Mouse (Mus musculus): ENCODE results near the gene Lnx2. TPM values are rescaled to one million over a fixed set of nuclear protein-coding genes. Genes with fewer than 3 reads are reported as not detected.

Lnx2 gene
- 57.3 and 80.7 TPM in 2 replicates for polyA plus RNA-seq (2012; rRNA removed)

DNA sequence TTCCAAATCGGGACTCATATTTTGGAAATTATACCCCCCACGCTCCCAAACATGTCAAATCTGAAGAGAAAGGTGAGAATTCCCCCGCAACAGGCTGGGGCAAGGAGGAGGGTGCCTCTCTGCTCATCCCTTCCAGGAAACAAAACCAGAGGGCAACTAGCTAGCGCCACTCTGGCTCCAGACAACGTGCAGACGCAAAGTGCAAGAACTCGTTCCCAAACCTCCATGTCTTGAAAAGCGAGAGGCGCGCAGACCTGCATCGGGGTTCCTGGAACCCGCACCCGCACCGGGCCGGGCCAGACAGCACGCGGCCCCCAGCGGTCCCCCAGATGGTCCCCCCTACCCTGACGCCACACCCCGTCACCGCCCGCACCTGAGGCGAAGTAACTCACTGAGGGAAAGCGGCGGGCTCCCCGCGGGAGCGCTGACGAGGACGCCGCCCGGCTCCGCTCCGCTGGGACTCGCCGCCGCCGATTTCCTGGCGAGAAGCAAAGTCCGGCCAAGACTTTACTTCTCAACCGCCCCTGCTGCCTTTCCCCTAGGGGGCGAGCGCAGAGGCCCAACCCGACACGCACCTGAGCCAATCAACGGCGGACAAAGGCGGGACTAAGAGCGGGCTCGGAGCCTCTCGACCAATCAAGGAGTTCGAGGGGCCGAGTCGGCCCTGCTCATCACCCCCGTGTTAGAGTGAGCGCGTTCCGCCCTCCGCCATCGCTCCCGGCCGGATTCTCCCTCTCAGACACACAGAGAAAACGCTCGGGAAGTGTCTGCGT lies at the start of gene Lnx2:
Lnx2 (minus strand) TSS at position 561 of the 773 bp plus-strand sequence.
- under 1% methylated on average over 65 of the region's 65 CpGs for WGBS
- TF ChIP-seq CTCF (IDR thresholded peaks at IDR 0.05; ENCODE audit: insufficient read depth, low read length) (peak; percentile 37; the same call in 1 of the 2 replicates), POLR2A (IDR thresholded peaks at IDR 0.05; ENCODE audit: borderline replicate concordance, extremely low read depth, low read depth, low read length) (peak; percentile 56)
- Histone ChIP-seq H3K4me3 (replicated peaks; ENCODE audit: extremely low read depth, low read depth, low read length) (peak within 1 kb of the TSS; percentile 81), H3K4me1 (ENCODE audit: control insufficient read depth, insufficient read depth, low read length) (peaks cover 26% of the 10 kb centered on the region)
- peak; percentile 98 for DNase-seq

DNA sequence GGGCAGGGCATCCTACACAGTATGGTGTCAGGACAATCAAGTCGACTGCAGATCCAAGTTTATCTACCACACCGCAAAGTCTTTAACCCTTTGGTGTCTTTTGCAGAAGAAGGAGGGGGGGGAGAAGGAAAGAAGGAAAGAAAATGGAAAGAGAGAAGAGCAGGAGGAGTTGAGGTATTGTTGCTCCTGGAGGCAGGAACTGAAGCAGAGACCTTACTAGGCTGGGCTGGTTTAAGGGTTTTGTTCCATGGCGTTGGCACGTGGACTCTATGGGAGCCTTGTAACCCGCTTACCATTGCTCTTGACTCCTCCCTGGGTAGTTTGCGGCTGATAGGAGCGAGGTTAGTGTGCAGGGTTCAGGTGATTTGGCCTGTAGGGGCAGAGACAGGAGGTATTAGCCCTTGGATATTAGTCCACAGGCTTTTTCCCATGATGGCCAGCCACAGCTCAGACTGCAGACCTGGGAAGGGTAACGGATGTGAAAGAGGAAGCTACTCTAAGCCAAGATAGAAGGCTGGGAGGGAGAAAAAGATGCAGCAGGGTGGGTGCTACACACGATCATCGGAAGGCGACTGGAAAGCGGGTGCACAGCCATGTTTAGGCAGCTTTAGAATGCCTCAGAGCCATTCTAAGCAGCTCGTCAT lies 49.3 kb upstream of the Lnx2 start:
- Histone ChIP-seq H3K4me3 (replicated peaks; ENCODE audit: extremely low read depth, low read depth, low read length) (no peak overlapping the region), H3K4me1 (ENCODE audit: control insufficient read depth, insufficient read depth, low read length) (no peaks in the 10 kb centered on the region)
- TF ChIP-seq POLR2A (IDR thresholded peaks at IDR 0.05; ENCODE audit: borderline replicate concordance, extremely low read depth, low read depth, low read length): no peak
- TF ChIP-seq CTCF (IDR thresholded peaks at IDR 0.05; ENCODE audit: insufficient read depth, low read length): no peak
- WGBS: 84% methylated on average over 13 of the region's 13 CpGs
- no peak for DNase-seq

- TF ChIP-seq CTCF (IDR thresholded peaks at IDR 0.05; ENCODE audit: insufficient read depth, low read length) (no peak), POLR2A (IDR thresholded peaks at IDR 0.05; ENCODE audit: borderline replicate concordance, extremely low read depth, low read depth, low read length) (no peak)
- no peak overlapping the region for H3K4me3 ChIP-seq (replicated peaks; ENCODE audit: extremely low read depth, low read depth, low read length)
- DNase-seq: no peak
- H3K4me1 ChIP-seq (ENCODE audit: control insufficient read depth, insufficient read depth, low read length): no peaks in the 10 kb centered on the region
- WGBS: 66% methylated on average over 9 of the region's 9 CpGs
These were observed 48.4 kb upstream of the Lnx2 start for GRCm38 (mm10) chr5:147124794-147125193.

DNA sequence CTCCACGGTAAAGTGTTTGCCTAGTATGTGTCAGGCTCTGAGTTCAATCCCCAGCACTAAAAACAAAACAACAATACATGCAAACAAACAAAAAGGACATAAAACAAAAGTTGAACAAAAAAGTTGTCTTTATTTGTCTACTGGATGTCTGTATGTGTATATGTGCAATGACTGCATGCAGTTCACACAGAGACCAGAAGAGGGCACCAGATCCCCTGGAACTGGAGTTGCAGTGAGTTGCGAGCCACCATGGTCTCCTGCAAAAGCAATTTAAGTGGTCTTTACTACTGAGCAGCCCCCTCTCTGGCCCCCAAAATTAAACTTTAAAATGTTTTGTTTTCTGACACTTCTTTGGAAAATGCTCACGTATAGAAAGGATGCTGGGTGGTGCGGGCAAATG lies 44.8 kb upstream of the Lnx2 start:
- 96% methylated on average over 4 of the region's 4 CpGs for WGBS
- no peak for TF ChIP-seq POLR2A (IDR thresholded peaks at IDR 0.05; ENCODE audit: borderline replicate concordance, extremely low read depth, low read depth, low read length)
- TF ChIP-seq CTCF (IDR thresholded peaks at IDR 0.05; ENCODE audit: insufficient read depth, low read length): no peak
- Histone ChIP-seq H3K4me3 (replicated peaks; ENCODE audit: extremely low read depth, low read depth, low read length) (no peak overlapping the region), H3K4me1 (ENCODE audit: control insufficient read depth, insufficient read depth, low read length) (no peaks in the 10 kb centered on the region)
- DNase-seq: no peak

DNA sequence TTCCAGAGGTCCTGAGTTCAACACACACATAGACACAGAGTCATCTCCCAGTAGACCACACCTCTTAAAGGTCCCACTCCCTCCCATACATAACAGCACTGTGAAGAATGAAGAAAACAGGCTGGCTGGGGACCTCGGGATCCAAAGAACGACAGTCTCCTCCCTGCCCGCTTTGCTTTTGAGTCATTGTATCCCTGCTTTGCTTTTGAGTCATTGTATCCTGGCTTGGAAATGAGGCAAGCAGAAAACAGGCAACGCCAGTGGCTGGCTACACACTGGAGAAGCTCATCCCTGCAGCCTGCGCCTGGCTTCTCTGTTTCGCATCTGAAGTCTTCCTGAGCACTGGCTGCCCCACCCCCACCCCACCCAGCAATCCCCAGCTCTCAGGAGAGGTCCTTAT lies 40.6 kb upstream of the Lnx2 start:
- Histone ChIP-seq H3K4me1 (ENCODE audit: control insufficient read depth, insufficient read depth, low read length) (no peaks in the 10 kb centered on the region), H3K4me3 (replicated peaks; ENCODE audit: extremely low read depth, low read depth, low read length) (no peak overlapping the region)
- 30% methylated on average over 6 of the region's 6 CpGs for WGBS
- no peak for TF ChIP-seq POLR2A (IDR thresholded peaks at IDR 0.05; ENCODE audit: borderline replicate concordance, extremely low read depth, low read depth, low read length)
- no peak for TF ChIP-seq CTCF (IDR thresholded peaks at IDR 0.05; ENCODE audit: insufficient read depth, low read length)
- DNase-seq: no peak

GRCm38 (mm10) chr5:147115631-147116030 lies 39.2 kb upstream of the Lnx2 start:
- no peak overlapping the region for H3K4me3 ChIP-seq (replicated peaks; ENCODE audit: extremely low read depth, low read depth, low read length)
- DNase-seq: no peak
- TF ChIP-seq CTCF (IDR thresholded peaks at IDR 0.05; ENCODE audit: insufficient read depth, low read length): no peak; the same call in 1 of the 2 replicates
- TF ChIP-seq POLR2A (IDR thresholded peaks at IDR 0.05; ENCODE audit: borderline replicate concordance, extremely low read depth, low read depth, low read length): no peak
- 96% methylated on average over 4 of the region's 4 CpGs for WGBS
- no peaks in the 10 kb centered on the region for H3K4me1 ChIP-seq (ENCODE audit: control insufficient read depth, insufficient read depth, low read length)

DNA sequence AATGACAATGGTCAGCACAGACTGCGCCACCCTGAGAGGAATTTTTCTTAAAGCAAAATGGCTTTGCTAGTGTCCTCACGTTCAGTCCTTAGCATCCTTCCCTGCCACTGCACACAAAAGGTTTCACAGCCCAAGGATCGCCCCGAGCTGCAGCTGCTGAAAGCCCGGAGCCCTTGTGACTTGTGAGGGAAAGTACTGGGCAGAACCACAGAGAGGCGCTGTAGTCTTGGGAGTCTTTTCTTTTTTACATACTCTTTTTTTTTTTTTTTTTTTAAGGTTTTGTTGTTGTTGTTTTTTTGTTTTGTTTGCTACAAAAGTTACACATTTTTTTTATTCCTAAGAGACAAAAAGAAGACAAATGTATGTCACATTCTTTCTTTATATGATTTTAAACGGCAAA lies 38.4 kb upstream of the Lnx2 start:
- 83% methylated on average over 7 of the region's 7 CpGs for WGBS

DNA sequence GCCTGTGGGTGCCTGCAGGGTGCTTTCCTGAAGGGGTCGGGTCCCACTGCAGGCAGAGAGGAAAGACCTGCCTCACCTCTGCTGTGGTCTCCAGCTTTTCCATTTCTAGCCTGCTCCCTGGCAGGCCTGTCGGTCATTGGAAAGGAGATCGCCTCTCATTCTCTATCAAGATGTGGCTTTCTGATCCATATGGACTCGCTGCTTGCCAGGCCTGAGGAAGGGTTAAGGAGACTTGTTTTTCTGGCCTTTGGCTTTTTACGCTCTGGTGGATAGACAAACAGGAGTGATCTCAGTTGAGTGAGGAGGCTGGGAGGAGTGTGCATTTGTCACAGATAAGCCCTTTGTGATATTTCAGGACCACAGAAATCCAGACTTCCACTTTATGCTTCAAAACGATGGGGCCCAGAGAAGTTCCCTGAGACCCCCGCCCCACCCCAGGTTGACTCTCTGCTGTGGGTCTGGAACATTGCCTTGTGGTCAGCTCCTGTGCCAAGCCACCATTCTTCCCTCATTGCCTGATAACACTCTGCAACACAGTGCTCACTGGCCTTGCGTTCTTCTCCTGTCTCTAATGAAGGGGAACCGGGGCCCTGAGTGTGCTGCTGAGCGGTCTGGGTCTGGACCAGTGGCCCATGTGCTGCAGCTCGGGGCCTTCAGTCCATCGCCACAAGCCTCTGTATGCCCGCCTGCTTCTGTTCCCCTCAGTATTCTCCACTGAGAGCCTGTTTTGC lies 32.6 kb upstream of the Lnx2 start:
- no peak overlapping the region for H3K4me3 ChIP-seq (replicated peaks; ENCODE audit: extremely low read depth, low read depth, low read length)
- TF ChIP-seq CTCF (IDR thresholded peaks at IDR 0.05; ENCODE audit: insufficient read depth, low read length) (no peak), POLR2A (IDR thresholded peaks at IDR 0.05; ENCODE audit: borderline replicate concordance, extremely low read depth, low read depth, low read length) (no peak)
- WGBS: 95% methylated on average over 13 of the region's 13 CpGs
- H3K4me1 ChIP-seq (ENCODE audit: control insufficient read depth, insufficient read depth, low read length): no peaks in the 10 kb centered on the region
- DNase-seq: no peak

More for the DNA sequence above, 38.4 kb upstream of the Lnx2 start:
- Histone ChIP-seq H3K4me1 (ENCODE audit: control insufficient read depth, insufficient read depth, low read length) (no peaks in the 10 kb centered on the region), H3K4me3 (replicated peaks; ENCODE audit: extremely low read depth, low read depth, low read length) (no peak overlapping the region)
- DNase-seq: no peak
- TF ChIP-seq POLR2A (IDR thresholded peaks at IDR 0.05; ENCODE audit: borderline replicate concordance, extremely low read depth, low read depth, low read length) (no peak), CTCF (IDR thresholded peaks at IDR 0.05; ENCODE audit: insufficient read depth, low read length) (no peak)

DNA sequence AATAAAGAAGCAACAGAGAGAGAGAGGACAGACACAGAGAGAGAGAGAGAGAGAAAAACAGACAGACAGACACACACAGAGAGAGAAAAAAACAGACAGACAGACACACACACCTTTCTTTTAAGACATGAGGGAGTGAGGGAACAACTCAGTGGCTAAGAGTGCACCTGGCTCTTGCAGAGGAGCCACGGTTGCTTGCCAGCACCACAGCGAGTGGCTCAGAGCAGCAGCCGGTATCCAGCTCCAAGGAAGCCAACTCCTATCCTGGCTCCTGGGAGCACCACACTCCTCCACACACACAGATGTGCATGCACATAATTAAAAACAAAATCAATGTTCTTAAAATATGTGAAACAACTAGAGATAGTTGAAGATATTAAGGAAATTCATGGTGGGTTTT lies 30.9 kb upstream of the Lnx2 start:
- Histone ChIP-seq H3K4me1 (ENCODE audit: control insufficient read depth, insufficient read depth, low read length) (no peaks in the 10 kb centered on the region), H3K4me3 (replicated peaks; ENCODE audit: extremely low read depth, low read depth, low read length) (no peak overlapping the region)
- DNase-seq: no peak
- TF ChIP-seq CTCF (IDR thresholded peaks at IDR 0.05; ENCODE audit: insufficient read depth, low read length) (no peak), POLR2A (IDR thresholded peaks at IDR 0.05; ENCODE audit: borderline replicate concordance, extremely low read depth, low read depth, low read length) (no peak)
- 93% methylated on average over 3 of the region's 3 CpGs for WGBS
